Mouse (Mus musculus) layer of hippocampus, adult 11-12 months (tissue): ENCODE results near the gene Etv6.
A peak's percentile ranks its signal among the peaks of the same experiment; 100 is the strongest.

Experiments
- DNase-seq: peaks from one replicate; pipeline ENCODE4 v3.0.0; 2022; ENCODE audit warnings: low spot score

Etv6 gene

GRCm38 (mm10) chr6:134143649-134144097 is 108.2 kb downstream of the Etv6 start:
- no peak for DNase-seq

GRCm38 (mm10) chr6:134144231-134145130 is 109.0 kb downstream of the Etv6 start:
- no peak for DNase-seq

GRCm38 (mm10) chr6:134147596-134148442 is 112.3 kb downstream of the Etv6 start:
- DNase-seq = no peak

GRCm38 (mm10) chr6:134148443-134148942 is 113.0 kb downstream of the Etv6 start:
- no peak for DNase-seq

- no peak for DNase-seq
Observed at GRCm38 (mm10) chr6:134149606-134150005, 114.1 kb downstream of the Etv6 start.

GRCm38 (mm10) chr6:134151022-134151680 is 115.7 kb downstream of the Etv6 start:
- DNase-seq = no peak

- DNase-seq = peak; percentile 48
Observed at GRCm38 (mm10) chr6:134151853-134152505, 116.5 kb downstream of the Etv6 start.

- DNase-seq = no peak
Observed at GRCm38 (mm10) chr6:134152539-134152938, 117.0 kb downstream of the Etv6 start.

- DNase-seq = no peak
Observed at GRCm38 (mm10) chr6:134154746-134155145, 119.2 kb downstream of the Etv6 start.

GRCm38 (mm10) chr6:134155900-134156623 is 120.6 kb downstream of the Etv6 start:
- DNase-seq = no peak

GRCm38 (mm10) chr6:134157533-134158115 is 122.1 kb downstream of the Etv6 start:
- DNase-seq = no peak

- DNase-seq = no peak
Observed at GRCm38 (mm10) chr6:134158201-134158600, 122.7 kb downstream of the Etv6 start.

- DNase-seq = no peak
Observed at GRCm38 (mm10) chr6:134159672-134160071, 124.2 kb downstream of the Etv6 start.

GRCm38 (mm10) chr6:134161040-134161439 is 125.5 kb downstream of the Etv6 start:
- no peak for DNase-seq

GRCm38 (mm10) chr6:134163346-134163745 is 127.8 kb downstream of the Etv6 start:
- no peak for DNase-seq

- no peak for DNase-seq
Observed at GRCm38 (mm10) chr6:134164356-134164755, 128.9 kb downstream of the Etv6 start.

GRCm38 (mm10) chr6:134165012-134165411 is 129.5 kb downstream of the Etv6 start:
- DNase-seq = no peak

GRCm38 (mm10) chr6:134167963-134168362 is 132.5 kb downstream of the Etv6 start:
- DNase-seq = no peak

- no peak for DNase-seq
Observed at GRCm38 (mm10) chr6:134168799-134169198, 133.3 kb downstream of the Etv6 start.

- DNase-seq = no peak
Observed at GRCm38 (mm10) chr6:134171235-134171634, 135.7 kb downstream of the Etv6 start.
